Mouse (Mus musculus) olfactory bulb, adult 2 months (tissue): ENCODE data around the gene Myo3b.

ENCODE experiments used
- CTCF ChIP-seq: fragments of 200-500 bp; IDR thresholded peaks from 2 replicates; pipeline ENCODE4 v1.5.1; 2012; ENCODE audit warnings: low read depth, mild to moderate bottlenecking, low read length, moderate library complexity; ENCODE audit not compliant: insufficient read depth
- POLR2A ChIP-seq: fragments of 200-500 bp; IDR thresholded peaks from 2 replicates; pipeline ENCODE4 v1.6.1; 2012; ENCODE audit warnings: mild to moderate bottlenecking, low read depth, low read length, moderate library complexity; ENCODE audit not compliant: insufficient read depth

DNA sequence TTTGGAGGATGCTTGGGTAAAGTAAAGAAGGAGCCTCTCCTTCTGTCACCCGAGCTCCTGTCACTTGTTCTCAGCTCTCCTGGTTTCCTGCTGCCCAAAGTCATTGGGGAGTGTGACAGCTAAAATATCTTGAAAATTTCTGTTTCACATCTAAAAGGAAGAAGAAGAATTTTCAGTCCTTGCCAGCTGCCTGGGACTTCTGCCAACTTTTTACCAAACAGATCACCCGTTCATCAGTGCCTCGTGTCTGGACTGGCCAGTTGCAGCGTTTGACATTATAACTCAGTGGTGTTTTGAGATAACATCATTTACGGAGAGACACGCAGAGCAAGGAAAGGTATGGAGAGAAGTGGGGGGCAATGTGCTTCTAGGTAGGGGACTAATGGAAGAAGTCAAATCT, 20.7 kb upstream of the Myo3b start:
- TF ChIP-seq POLR2A (no peak), CTCF (no peak)
